Mouse (Mus musculus) retina, postnatal 1 day (tissue): ENCODE data around the gene Afdn.
"Not testable (repeated sequence)": the region's sequence is repeated elsewhere in the genome, so short reads cannot be mapped to it uniquely, and the experiment has no call there.

Source experiments
- DNase-seq: peaks from one replicate; pipeline ENCODE4 v3.0.0-alpha.2; 2012

Afdn gene

GRCm38 (mm10) chr17:13781948-13782347 is 21.6 kb downstream of the Afdn start:
- no peak for DNase-seq

GRCm38 (mm10) chr17:13783469-13783868 is 23.1 kb downstream of the Afdn start:
- no peak for DNase-seq

DNA sequence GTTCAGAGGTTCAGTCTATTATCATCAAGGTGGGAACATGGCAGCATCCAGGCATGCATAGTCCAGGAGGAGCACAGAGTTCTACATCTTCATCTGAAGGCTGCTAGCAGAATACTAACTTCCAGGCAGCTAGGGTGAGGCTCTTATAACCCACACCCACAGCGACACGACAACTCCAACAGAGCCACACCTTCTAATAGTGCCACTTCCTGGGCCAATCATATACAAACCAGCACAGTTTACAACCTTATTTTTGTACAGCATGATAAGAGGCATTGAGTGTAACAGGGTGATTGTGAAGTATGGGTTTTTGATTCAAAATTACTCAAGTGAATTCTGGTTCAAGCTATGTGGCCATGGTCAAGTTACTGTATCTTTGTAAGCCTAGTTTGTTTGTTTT is 29.7 kb downstream of the Afdn start:
- not testable (repeated sequence) for DNase-seq

DNA sequence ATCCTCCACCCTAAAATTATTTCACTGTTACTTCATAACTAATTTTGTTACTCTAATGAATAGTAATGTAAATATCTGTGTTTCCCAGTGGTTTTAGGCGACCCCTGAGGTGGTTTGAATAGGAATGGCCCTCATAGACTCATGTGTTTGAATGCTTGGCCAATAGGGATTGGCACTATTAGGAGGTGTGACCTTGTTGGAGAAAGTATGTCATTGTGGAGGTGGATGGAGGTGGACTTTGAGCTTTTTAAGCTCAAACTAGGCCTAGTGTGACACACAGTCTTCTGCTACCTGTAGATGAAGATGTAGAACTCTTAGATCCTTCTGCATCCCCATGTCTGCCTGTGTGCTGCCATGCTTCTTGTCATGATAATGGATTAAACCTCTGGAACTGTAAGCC is 37.4 kb downstream of the Afdn start:
- no peak for DNase-seq

GRCm38 (mm10) chr17:13802836-13803408 is 42.6 kb downstream of the Afdn start:
- DNase-seq = no peak

DNA sequence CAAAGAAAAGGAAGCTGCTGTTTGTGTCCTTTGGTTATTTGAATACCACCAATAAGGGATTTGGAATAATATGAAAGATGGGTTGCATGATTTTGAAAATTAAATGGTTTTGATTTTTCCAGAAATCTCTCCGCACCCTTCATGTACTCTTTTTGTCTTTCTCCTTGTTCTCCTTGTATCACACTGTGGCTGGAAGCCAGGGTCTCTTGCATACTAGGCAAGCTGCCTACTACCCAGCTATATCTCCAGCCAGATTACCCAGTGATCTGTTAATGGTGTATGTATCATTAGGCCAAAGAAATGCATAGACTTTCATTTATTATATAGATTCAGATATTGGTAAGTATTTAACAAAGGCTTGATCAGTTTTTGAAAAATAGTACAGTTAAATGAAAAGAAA is 45.7 kb downstream of the Afdn start:
- DNase-seq = no peak

- no peak for DNase-seq
Measured at GRCm38 (mm10) chr17:13817789-13818188, 57.5 kb downstream of the Afdn start.

DNA sequence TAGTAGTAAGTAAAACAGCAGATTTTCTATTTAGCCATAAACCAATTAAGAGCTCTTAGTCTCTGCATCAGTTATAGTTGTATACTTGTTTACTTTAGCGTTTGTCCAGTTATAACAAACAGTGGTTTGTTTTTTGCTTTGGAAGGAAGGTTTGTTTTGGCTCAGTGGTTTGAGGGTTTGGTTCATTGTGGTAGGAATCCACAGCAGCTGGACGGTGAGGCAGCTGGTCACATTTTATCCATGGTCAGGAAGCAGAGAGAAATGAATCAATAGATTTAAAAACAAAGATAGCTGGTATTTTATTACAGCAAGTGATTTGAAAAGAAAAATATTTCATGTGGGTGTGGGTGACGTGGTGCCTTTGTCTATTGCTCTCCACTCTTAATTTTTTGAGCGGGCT is 59.0 kb downstream of the Afdn start:
- DNase-seq = no peak

DNA sequence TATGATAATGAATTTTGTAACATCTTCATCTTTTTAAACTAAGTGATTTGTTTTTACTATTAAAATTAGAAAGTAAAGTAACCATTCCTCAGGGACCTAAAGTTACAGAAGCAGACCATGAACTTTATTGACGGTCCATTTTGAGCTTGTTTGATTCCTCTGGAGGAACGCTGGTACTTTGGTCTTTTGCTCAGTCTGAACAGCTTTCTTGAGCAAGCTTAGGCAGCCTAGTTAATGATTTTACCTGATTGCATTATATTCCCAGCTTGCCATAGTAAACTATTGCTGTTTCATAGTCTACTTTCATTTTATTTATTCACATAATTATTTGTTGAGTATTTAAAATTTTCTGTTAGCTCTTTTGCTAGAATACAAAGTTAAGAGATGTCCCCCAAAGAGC is 60.3 kb downstream of the Afdn start:
- no peak for DNase-seq

GRCm38 (mm10) chr17:13825421-13825820 is 65.1 kb downstream of the Afdn start:
- no peak for DNase-seq

GRCm38 (mm10) chr17:13830234-13830633 is 69.9 kb downstream of the Afdn start:
- DNase-seq = no peak

GRCm38 (mm10) chr17:13830636-13831341 is 70.5 kb downstream of the Afdn start:
- peak; percentile 74 for DNase-seq

GRCm38 (mm10) chr17:13835876-13836275 is 75.5 kb downstream of the Afdn start:
- peak; percentile 58 for DNase-seq

GRCm38 (mm10) chr17:13850175-13850574 is 89.8 kb downstream of the Afdn start:
- no peak for DNase-seq

DNA sequence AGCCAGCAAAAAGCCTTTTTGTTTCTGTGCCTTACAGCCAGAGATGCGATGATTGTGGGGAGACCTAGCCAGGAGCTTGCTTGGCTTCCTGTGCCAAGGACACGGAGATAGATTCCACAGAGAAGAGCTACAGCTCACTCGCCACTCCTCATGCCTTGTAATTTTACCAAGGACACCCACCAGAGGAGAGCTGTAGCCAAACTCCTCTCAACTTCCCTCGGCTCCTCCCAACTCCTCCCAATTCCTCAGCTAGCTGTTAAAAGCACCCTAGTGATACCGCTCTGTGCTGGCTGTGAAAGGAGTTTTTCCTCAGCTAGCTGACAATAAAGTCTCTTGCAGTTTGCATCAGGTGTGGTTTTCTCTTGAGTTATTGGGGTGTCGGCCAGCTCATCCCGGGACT is 93.5 kb downstream of the Afdn start:
- not testable (repeated sequence) for DNase-seq

DNA sequence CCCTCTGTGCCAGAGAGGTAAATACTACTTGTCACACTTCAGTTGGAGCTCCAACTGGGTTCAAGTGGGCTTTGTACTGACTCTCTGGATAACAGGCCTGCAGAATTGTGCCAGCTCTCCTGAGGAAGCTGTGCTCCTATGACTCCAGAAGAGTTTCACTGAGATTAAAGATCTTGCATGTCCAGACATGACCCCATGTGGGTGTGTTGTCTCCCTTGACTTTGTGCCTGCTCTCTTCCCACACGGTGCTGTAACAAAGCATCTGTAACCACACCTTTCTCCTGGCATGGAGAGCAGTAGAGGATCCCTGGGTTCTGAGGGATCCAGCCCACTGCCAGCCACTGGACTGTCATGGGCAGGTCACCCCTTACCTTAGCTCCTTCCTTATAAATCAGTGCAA is 95.1 kb downstream of the Afdn start:
- no peak for DNase-seq

- DNase-seq = no peak
Measured at GRCm38 (mm10) chr17:13856429-13857090, 96.2 kb downstream of the Afdn start.

DNA sequence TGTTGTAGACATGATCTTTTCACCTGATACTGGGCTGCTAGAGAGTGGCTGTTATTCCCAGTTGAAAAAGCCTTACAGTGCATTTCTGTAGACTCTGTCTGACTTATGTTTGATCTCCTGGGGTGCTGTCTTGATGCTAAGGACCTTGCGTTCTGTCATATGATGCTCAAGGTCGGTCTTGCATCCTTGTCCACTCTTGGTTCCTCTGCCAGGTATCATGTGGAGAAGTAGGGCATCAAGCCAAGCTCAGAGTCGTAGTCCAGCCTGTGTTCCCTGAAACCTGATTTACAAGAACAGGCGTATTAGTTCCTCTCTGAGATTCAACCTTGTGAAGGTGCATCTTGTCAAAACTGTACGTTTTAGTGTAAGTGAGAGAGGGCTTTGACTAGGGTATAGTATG is 105.0 kb downstream of the Afdn start:
- DNase-seq = no peak

DNA sequence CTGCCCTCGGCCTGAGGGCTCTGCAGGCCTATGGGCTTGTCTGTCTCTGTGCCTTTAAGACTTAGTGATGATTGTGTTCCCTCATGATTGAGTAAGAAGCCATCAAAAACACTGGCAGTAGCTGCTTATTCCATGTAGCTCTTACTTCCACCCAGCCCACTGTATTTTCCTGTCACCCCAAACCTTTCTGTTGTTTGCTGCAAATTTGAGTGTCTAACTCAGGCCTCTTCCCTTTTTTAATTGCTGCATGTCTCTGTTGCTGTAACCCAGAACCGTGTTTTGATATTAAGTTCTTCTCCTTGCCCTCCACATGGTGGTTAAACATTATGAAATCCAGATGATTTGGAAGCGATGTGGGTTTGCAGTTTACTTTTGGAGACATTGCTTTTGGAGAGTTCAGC is 106.6 kb downstream of the Afdn start:
- DNase-seq = no peak

GRCm38 (mm10) chr17:13867475-13867874 is 107.1 kb downstream of the Afdn start:
- DNase-seq = no peak

DNA sequence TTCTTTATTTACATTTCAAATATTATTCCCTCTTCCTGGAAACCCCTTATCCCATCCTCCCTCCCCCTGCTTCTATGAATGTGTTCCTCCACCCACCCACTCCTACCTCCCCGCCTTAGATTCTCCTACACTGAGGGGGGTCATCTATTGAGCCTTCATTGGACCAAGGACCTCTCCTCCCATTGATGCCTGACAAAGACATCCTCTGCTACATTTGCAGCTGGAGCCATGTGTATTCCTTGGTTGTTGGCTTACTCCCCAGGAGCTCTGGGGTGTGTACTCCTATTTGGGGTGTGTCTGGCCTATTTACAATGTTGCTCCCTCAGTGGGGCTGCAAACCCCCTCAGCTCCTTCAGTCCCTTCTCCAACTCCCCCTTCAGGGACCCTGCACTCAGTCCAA is 109.9 kb downstream of the Afdn start:
- DNase-seq = no peak

- no peak for DNase-seq
Measured at GRCm38 (mm10) chr17:13874245-13874644, 113.9 kb downstream of the Afdn start.

DNA sequence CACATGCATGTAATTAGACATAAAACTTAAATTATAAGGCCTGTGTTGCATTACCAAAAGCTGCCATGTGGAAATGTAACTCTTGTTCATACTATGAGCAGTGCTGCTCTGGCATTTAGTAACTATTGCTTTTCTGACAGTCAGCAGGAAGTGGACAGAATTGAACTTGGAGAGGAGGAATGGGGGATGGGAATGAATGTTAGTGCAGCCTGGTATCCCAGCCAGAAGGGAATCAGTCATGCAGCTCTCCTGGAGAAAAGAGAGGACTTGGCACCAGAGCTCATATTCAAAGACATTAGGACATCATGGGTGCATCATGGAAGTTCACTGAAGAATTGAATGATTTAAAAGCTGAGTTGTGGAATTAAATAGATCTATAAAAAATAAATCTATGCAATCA is 117.1 kb downstream of the Afdn start:
- no peak for DNase-seq

DNA sequence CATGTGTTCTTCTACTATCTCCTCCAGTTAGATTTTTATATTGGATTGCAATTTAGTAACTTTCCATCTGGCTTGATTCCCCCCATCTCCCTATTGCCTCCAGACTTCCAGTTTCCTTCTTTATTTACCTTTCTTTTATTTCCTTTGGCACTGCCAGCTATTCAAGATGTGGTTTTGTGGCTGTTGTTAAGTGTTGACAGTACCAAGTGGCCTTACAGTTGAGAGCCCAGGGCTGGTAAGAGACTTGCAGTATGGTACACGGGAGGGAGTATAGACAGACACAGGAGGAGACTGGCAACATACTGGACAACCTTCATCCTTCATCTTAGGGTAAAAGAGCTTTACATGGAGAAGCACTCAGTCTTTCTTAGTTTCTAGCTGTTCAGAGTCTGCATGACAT is 119.4 kb downstream of the Afdn start:
- DNase-seq = no peak

DNA sequence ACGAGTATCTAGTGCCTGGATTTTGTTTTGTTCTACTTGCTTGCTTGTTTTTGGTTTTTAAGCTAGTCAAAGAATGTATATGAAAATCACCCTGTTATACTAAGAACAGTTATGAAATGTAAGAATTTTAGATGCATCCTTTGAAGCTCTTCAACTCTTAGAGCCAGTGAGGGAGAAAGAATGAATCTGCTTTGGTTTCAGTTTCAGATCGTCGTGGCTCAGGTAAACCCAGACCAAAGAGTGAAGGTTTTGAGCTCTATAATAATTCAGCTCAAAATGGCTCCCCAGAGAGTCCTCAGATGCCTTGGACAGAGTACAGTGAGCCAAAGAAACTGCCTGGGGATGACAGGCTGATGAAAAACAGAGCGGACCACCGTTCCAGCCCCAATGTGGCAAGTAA is 123.2 kb downstream of the Afdn start:
- no peak for DNase-seq
